Mouse (Mus musculus): ENCODE results near the gene Tmem256.

GRCm38 (mm10) chr11:69849884-69850283 is 11.6 kb downstream of the Tmem256 start:
- TF ChIP-seq TBP (conservative IDR thresholded peaks at IDR 0.05; ENCODE audit: low read depth, low read length) (no peak), POLR2A (IDR thresholded peaks at IDR 0.05; ENCODE audit: low read depth, low read length) (no peak)

Data from CH12.LX (cell line).